Mouse (Mus musculus): ENCODE measurements at regions not wholly inside any gene's neighbourhood (a gene's known extent, or its start where the extent isn't known, plus 50 kb on each side); places are given as distances from the start of the nearest gene placed in this dataset.

- TF ChIP-seq CTCF (IDR thresholded peaks at IDR 0.05; ENCODE audit: borderline replicate concordance, insufficient read depth, low read depth, low read length) (no peak), POLR2A (IDR thresholded peaks at IDR 0.05; ENCODE audit: borderline replicate concordance, insufficient read depth, low read length) (no peak)
These were observed 717.3 kb downstream of the Gm826 start for GRCm38 (mm10) chr2:159616685-159617084.
